Mouse (Mus musculus) MEL (cell line): Measurements from ENCODE around the gene Nr2f2. TPM values are rescaled to one million over a fixed set of nuclear protein-coding genes. Genes with fewer than 3 reads are reported as not detected.

ENCODE experiments used
- DNase-seq: peaks from one replicate; pipeline ENCODE4 v3.0.0; 2011; ENCODE audit warnings: low read depth, low spot score
- H3K27ac ChIP-seq: 2 replicates; pipeline ENCODE4 v1.5.1; 2012; ENCODE audit warnings: low read depth, mild to moderate bottlenecking, control low read depth, low read length, moderate library complexity; ENCODE audit not compliant: control insufficient read depth
- H3K27me3 ChIP-seq, 2 experiments: fragments of 150-350 bp in 1 of 2; sonication (generic) in 1 of 2; 2 replicates each; pipeline ENCODE4 v1.6.1; 2012; ENCODE audit warnings: low read length in 2 of 2, mild to moderate bottlenecking in 2 of 2, improper control_type of control experiment in 1 of 2, moderate library complexity in 1 of 2; ENCODE audit not compliant: insufficient read depth in 2 of 2, control insufficient read depth in 1 of 2
- H3K36me3 ChIP-seq, 2 experiments: 2 replicates each; pipeline ENCODE4 v1.6.1; 2012 to 2014; ENCODE audit warnings: low read length in 2 of 2, improper control_type of control experiment in 1 of 2, inconsistent platforms in 1 of 2, mild to moderate bottlenecking in 1 of 2; ENCODE audit not compliant: insufficient read depth in 2 of 2, control insufficient read depth in 1 of 2
- H3K4me1 ChIP-seq, 2 experiments: fragments of 150-350 bp in 1 of 2; sonication (generic) in 1 of 2; 2 replicates each; pipeline ENCODE4 v1.6.1; 2012; ENCODE audit warnings: low read length in 2 of 2, improper control_type of control experiment in 1 of 2, mild to moderate bottlenecking in 1 of 2; ENCODE audit not compliant: insufficient read depth in 2 of 2, control insufficient read depth in 1 of 2
- H3K4me3 ChIP-seq, 2 experiments: fragments of 150-350 bp in 1 of 2; sonication (generic) in 1 of 2; 2 replicates each; pipeline ENCODE4 v1.5.1; 2012; ENCODE audit warnings: low read depth in 2 of 2, low read length in 2 of 2, mild to moderate bottlenecking in 2 of 2, moderate library complexity in 2 of 2, control low read depth in 1 of 2, improper control_type of control experiment in 1 of 2; ENCODE audit not compliant: control insufficient read depth in 1 of 2, insufficient read depth in 1 of 2
- H3K79me2 ChIP-seq: 2 replicates; pipeline ENCODE4 v1.6.1; 2012; ENCODE audit warnings: mild to moderate bottlenecking, low read length, moderate library complexity; ENCODE audit not compliant: control insufficient read depth, poor library complexity, insufficient read depth
- H3K9ac ChIP-seq: 2 replicates; pipeline ENCODE4 v1.6.1; 2012; ENCODE audit warnings: low read depth, mild to moderate bottlenecking, control low read depth, low read length, moderate library complexity; ENCODE audit not compliant: control insufficient read depth, poor library complexity, severe bottlenecking
- H3K9me3 ChIP-seq: fragments of 150-350 bp; sonication (generic); replicated peaks from 2 replicates; pipeline ENCODE4 v1.6.1; 2012; ENCODE audit warnings: mild to moderate bottlenecking, low read length, improper control_type of control experiment, moderate library complexity; ENCODE audit not compliant: insufficient read depth
- BHLHE40 ChIP-seq: IDR thresholded peaks from 2 replicates; pipeline ENCODE4 v1.6.1; 2012; ENCODE audit warnings: low read depth, mild to moderate bottlenecking, inconsistent platforms, low read length, improper control_type of control experiment, borderline replicate concordance
- E2F4 ChIP-seq: IDR thresholded peaks from 2 replicates; pipeline ENCODE4 v1.6.1; 2011; ENCODE audit warnings: low read depth, low read length, improper control_type of control experiment, borderline replicate concordance
- ELF1 ChIP-seq: IDR thresholded peaks from 2 replicates; pipeline ENCODE4 v1.6.1; 2014; ENCODE audit warnings: low read depth, mild to moderate bottlenecking, inconsistent platforms, low read length, improper control_type of control experiment, moderate library complexity
- JUND ChIP-seq: IDR thresholded peaks from 2 replicates; pipeline ENCODE4 v1.6.1; 2011; ENCODE audit warnings: low read depth, mild to moderate bottlenecking, improper control_type of control experiment, low read length
- KAT2A ChIP-seq: conservative IDR thresholded peaks from 2 replicates; pipeline ENCODE4 v1.6.1; 2012; ENCODE audit warnings: low read depth, low read length, improper control_type of control experiment, inconsistent platforms
- MAFK ChIP-seq: IDR thresholded peaks from 2 replicates; pipeline ENCODE4 v1.6.1; 2011; ENCODE audit warnings: low read depth, mild to moderate bottlenecking, low read length, improper control_type of control experiment, borderline replicate concordance
- MEF2A ChIP-seq: IDR thresholded peaks from 2 replicates; pipeline ENCODE4 v1.6.1; 2014; ENCODE audit warnings: low read depth, mild to moderate bottlenecking, inconsistent platforms, low read length, improper control_type of control experiment; ENCODE audit not compliant: poor library complexity, insufficient replicate concordance, severe bottlenecking; ENCODE audit errors: extremely low read depth
- NELFE ChIP-seq: IDR thresholded peaks from 2 replicates; pipeline ENCODE4 v1.6.1; 2011; ENCODE audit warnings: low read depth, low read length, improper control_type of control experiment
- POLR2A ChIP-seq, 2 experiments: IDR thresholded peaks; 2 replicates each; pipeline ENCODE4 v1.6.1; 2011 to 2012; ENCODE audit warnings: low read length in 2 of 2, mild to moderate bottlenecking in 2 of 2, control low read depth in 1 of 2, improper control_type of control experiment in 1 of 2, low read depth in 1 of 2, moderate library complexity in 1 of 2; ENCODE audit not compliant: control insufficient read depth in 1 of 2, insufficient read depth in 1 of 2, poor library complexity in 1 of 2
- POLR2AphosphoS5 ChIP-seq: IDR thresholded peaks from 2 replicates; pipeline ENCODE4 v1.6.1; 2012; ENCODE audit warnings: low read depth, borderline replicate concordance, mild to moderate bottlenecking, inconsistent platforms, low read length, moderate library complexity, mixed read lengths
- SIN3A ChIP-seq: IDR thresholded peaks from 2 replicates; pipeline ENCODE4 v1.6.1; 2012; ENCODE audit warnings: low read length, improper control_type of control experiment, inconsistent platforms
- TAL1 ChIP-seq: IDR thresholded peaks from 2 replicates; pipeline ENCODE4 v1.6.1; 2012; ENCODE audit warnings: mild to moderate bottlenecking, inconsistent platforms, low read length, moderate library complexity, mixed read lengths
- TBP ChIP-seq: IDR thresholded peaks from 2 replicates; pipeline ENCODE4 v1.8.0; 2011; ENCODE audit warnings: low read depth, low read length, improper control_type of control experiment
- TCF12 ChIP-seq: IDR thresholded peaks from 2 replicates; pipeline ENCODE4 v1.6.1; 2014; ENCODE audit warnings: low read depth, mild to moderate bottlenecking, inconsistent platforms, low read length, improper control_type of control experiment, moderate library complexity
- ZC3H11A ChIP-seq: IDR thresholded peaks from 2 replicates; pipeline ENCODE4 v1.6.1; 2012; ENCODE audit warnings: low read depth, mild to moderate bottlenecking, inconsistent platforms, low read length, improper control_type of control experiment
- ZKSCAN1 ChIP-seq: IDR thresholded peaks from 2 replicates; pipeline ENCODE4 v1.6.1; 2012; ENCODE audit warnings: low read depth, mild to moderate bottlenecking, inconsistent platforms, low read length, improper control_type of control experiment, moderate library complexity
- ZMIZ1 ChIP-seq: IDR thresholded peaks from 2 replicates; pipeline ENCODE4 v1.6.1; 2012; ENCODE audit warnings: low read depth, mild to moderate bottlenecking, inconsistent platforms, low read length, improper control_type of control experiment, moderate library complexity
- polyA plus RNA-seq, 2 experiments: library from polyadenylated mRNA; stranded (reverse) in 1 of 2; unstranded in 1 of 2; fragments of >175 nt in 1 of 2; fragments of >200 nt in 1 of 2; gene quantifications; 2 replicates each; pipeline versions ENCODE4 v1.2.1 to v1.2.4; 2012; ENCODE audit warnings: low replicate concordance in 2 of 2, low read depth in 1 of 2; ENCODE audit not compliant: insufficient read length in 2 of 2, insufficient read depth in 1 of 2, missing spikeins in 1 of 2
- total RNA-seq: library from RNA; depleted of rRNA; stranded (reverse); fragments of 300-350 nt; gene quantifications from 2 replicates; pipeline ENCODE4 v1.2.3, GENCODE M21; 2012

Nr2f2 gene
- total and polyA plus RNA-seq, 3 experiments = not detected

DNA sequence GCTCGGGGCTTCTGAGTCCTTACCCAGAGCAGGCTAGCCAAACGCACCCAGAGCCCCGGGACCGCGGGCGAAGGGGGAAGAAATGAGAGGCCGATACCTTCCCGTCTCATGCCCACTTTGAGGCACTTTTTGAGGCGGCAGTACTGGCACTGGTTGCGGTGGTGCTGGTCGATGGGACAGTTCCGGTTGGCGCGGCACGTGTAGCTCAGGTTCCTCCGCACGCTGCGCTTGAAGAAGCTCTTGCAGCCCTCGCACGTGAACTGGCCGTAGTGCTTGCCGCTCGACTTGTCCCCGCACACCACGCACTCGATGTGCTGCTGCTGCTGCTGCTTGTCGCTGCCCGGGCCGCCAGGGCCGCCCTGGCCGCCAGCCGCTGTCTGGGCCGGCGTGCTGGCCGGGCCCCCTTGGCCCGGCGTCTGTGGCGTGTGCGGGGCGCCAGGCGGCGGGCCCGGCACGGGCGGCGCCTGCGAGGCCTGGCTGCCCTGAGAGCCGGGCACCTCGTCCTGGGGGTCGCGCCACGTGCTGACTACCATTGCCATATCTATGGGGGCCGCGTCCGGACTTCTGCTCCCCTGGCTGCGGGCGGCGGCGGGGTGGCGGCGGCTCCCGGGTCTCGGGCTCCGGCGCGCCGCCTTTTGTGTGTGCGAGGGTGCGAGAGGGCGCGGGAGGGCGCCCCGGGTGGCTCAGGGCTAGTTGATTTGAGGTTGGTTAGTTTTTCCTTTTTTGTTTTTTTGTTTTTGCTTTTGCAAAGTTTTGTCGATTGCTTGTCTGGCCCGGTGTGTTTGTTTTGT is 6.5 kb downstream of the Nr2f2 start:
- no peaks in the 10 kb centered on the region for H3K4me1 ChIP-seq
- H3K9me3 ChIP-seq = no peaks in the 10 kb centered on the region
- TF ChIP-seq SIN3A (no peak), TAL1 (no peak), ZMIZ1 (no peak), ZC3H11A (no peak)
- no peaks in the 10 kb centered on the region for H3K27me3 ChIP-seq
- H3K36me3 ChIP-seq = no peaks in the 10 kb centered on the region
- no peak overlapping the region for H3K9ac ChIP-seq
- no peaks in the 10 kb centered on the region for H3K79me2 ChIP-seq
- no peak for DNase-seq
- no peak overlapping the region for H3K4me3 ChIP-seq
- no peak overlapping the region for H3K27ac ChIP-seq

DNA sequence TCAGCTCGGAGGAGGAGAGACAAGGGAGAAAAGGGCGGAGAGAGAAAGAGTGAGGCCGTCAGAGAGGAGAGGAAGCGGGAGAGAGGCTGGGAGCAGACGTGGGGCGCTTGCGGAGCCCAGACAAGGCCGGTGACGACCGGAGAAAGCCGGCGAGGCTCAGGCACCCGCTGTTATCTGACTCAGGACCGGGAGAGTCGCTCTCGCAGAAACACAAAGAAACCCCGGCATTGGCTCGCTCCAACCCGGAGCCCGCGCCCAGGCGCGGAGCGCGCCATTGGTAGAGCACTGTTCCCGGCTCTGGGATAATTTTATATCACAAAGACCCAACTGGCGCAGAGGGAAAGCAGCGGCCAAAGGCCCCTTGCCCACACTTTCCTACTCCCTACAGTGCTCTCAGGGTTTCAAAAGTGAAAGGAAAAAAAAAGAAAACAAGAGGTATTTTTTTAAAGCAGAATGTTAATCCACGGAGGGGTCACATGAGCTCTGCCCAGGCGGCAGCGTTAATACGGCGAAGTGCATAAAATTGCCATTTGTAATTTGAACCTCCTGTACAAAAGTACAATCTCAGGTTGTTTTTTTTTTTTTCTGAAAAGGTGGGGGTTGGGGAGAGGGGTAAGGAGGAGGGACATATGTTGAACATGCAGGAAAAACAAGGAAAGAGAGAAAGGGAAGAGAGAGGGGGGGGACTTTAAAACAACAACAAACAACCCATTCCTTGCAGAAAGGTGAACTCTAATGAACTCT is 7.5 kb downstream of the Nr2f2 start:
- no peaks in the 10 kb centered on the region for H3K36me3 ChIP-seq
- TF ChIP-seq POLR2AphosphoS5 = no peak
- no peak for TF ChIP-seq MEF2A
- TF ChIP-seq TCF12 = no peak
- no peak for TF ChIP-seq E2F4
- TF ChIP-seq ELF1 = no peak
- no peak for TF ChIP-seq JUND
- TF ChIP-seq TBP = no peak
- no peak for TF ChIP-seq POLR2A (IDR thresholded peaks at IDR 0.05; ENCODE audit: control insufficient read depth in 1 of 2, insufficient read depth in 1 of 2, low read depth in 1 of 2, low read length in 2 of 2, poor library complexity in 1 of 2)
- TF ChIP-seq ZC3H11A = no peak
- TF ChIP-seq BHLHE40 = no peak
- no peak for TF ChIP-seq ZKSCAN1
- TF ChIP-seq MAFK = no peak
- TF ChIP-seq KAT2A = no peak
- TF ChIP-seq NELFE = no peak
- no peaks in the 10 kb centered on the region for H3K79me2 ChIP-seq
- H3K9me3 ChIP-seq = no peaks in the 10 kb centered on the region
- H3K9ac ChIP-seq = no peak overlapping the region
- H3K4me1 ChIP-seq = no peaks in the 10 kb centered on the region
- H3K27ac ChIP-seq = no peak overlapping the region
- H3K27me3 ChIP-seq = no peaks in the 10 kb centered on the region
- DNase-seq = no peak
- H3K4me3 ChIP-seq = no peak overlapping the region
